Mouse (Mus musculus) CH12.LX (cell line): Measurements from ENCODE around the gene H1f0.

Experiments
- CTCF ChIP-seq, 2 experiments: IDR thresholded peaks in 1 of 2; conservative IDR thresholded peaks in 1 of 2; 2 replicates each; pipeline ENCODE4 v1.5.1; 2011 to 2012; ENCODE audit warnings: low read depth in 2 of 2, low read length in 2 of 2, improper control_type of control experiment in 1 of 2, inconsistent platforms in 1 of 2, mild to moderate bottlenecking in 1 of 2, moderate library complexity in 1 of 2
- E2F4 ChIP-seq: IDR thresholded peaks from 2 replicates; pipeline ENCODE4 v1.6.1; 2011; ENCODE audit warnings: low read depth, low read length, improper control_type of control experiment; ENCODE audit not compliant: insufficient replicate concordance
- MYC ChIP-seq: IDR thresholded peaks from 2 replicates; pipeline ENCODE4 v1.6.1; 2011; ENCODE audit warnings: low read depth, mild to moderate bottlenecking, improper control_type of control experiment, low read length
- POLR2A ChIP-seq: IDR thresholded peaks from 2 replicates; pipeline ENCODE4 v1.6.1; 2011; ENCODE audit warnings: low read depth, mild to moderate bottlenecking, improper control_type of control experiment, low read length

DNA sequence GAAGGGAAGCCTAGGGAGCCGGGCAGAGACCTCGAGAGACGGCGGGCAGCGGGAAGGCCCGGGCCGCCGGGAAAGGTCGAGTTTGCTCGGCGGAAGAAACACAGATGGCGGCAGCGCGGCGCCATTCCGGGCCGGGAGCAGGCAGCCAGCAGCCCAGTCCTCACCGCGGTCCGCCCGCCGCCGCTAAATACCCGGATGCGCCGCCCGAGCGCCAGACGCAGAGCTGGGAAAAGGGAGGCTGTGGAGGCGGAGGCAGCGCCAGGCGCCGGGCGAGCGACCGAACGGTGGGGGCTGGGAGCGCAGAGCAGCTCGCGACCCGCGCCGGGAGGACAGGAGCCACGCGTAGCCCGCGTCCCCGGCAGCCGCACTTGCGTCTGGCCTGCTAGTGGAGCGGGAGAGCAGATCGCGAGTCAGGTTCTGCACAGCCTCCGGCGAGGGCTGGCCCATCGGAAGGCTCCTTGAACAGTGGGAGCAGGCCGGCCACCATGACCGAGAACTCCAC, at the start of gene H1f0:
- TF ChIP-seq POLR2A (peak; percentile 84), CTCF (conservative IDR thresholded peaks at IDR 0.05 in 1 of 2, IDR thresholded peaks at IDR 0.05 in 1 of 2; ENCODE audit: low read depth in 2 of 2, low read length in 2 of 2) (no peak), MYC (no peak), E2F4 (no peak)
